Mouse (Mus musculus) neural tube, embryonic 15.5 days (tissue): ENCODE results near the gene Mylk. TPM values are rescaled to one million over a fixed set of nuclear protein-coding genes. Genes with fewer than 3 reads are reported as not detected.
A peak's percentile ranks its signal among the peaks of the same experiment; 100 is the strongest.

Experiments
- ATAC-seq: fragments of 200-750 bp; cut with Nextera tagmentation; 2 replicates; pipeline ENCODE4 v1.8.0; 2017; ENCODE audit warnings: mild to moderate bottlenecking, moderate TSS enrichment, moderate library complexity; ENCODE audit not compliant: low FRiP score
- H3K27ac ChIP-seq: fragments of 300-500 bp; sonication (generic); replicated peaks from 2 replicates; pipeline ENCODE4 v1.5.1; 2015; ENCODE audit warnings: mild to moderate bottlenecking, inconsistent platforms
- H3K27me3 ChIP-seq: fragments of 300-500 bp; sonication (generic); replicated peaks from 2 replicates; pipeline ENCODE4 v1.6.1; 2015; ENCODE audit warnings: inconsistent platforms
- H3K36me3 ChIP-seq: fragments of 300-500 bp; sonication (generic); 2 replicates; pipeline ENCODE4 v1.6.1; 2015; ENCODE audit warnings: inconsistent platforms
- H3K4me1 ChIP-seq: fragments of 300-500 bp; sonication (generic); 2 replicates; pipeline ENCODE4 v1.6.1; 2015; ENCODE audit warnings: inconsistent platforms
- H3K4me2 ChIP-seq: fragments of 300-500 bp; sonication (generic); 2 replicates; pipeline ENCODE4 v1.6.1; 2015; ENCODE audit warnings: inconsistent platforms, mild to moderate bottlenecking, moderate library complexity
- H3K4me3 ChIP-seq: fragments of 300-500 bp; sonication (generic); replicated peaks from 2 replicates; pipeline ENCODE4 v1.5.1; 2015; ENCODE audit warnings: mild to moderate bottlenecking, inconsistent platforms
- H3K9ac ChIP-seq: fragments of 300-500 bp; sonication (generic); replicated peaks from 2 replicates; pipeline ENCODE4 v1.6.1; 2015; ENCODE audit warnings: mild to moderate bottlenecking, inconsistent platforms
- H3K9me3 ChIP-seq: fragments of 300-500 bp; sonication (generic); replicated peaks from 2 replicates; pipeline ENCODE4 v1.6.1; 2016; ENCODE audit warnings: inconsistent platforms
- WGBS: fragments of 180-500 bp; shearing (Covaris S2); methylation state at CpG from one replicate; pipeline ENCODE4 v1.1.7; 2015; ENCODE audit warnings: mixed read lengths; 5-methylcytosine and 5-hydroxymethylcytosine counted together
- polyA plus RNA-seq: library from polyadenylated mRNA; unstranded; fragments of >200 nt; fragmentation: Nextera tagmentation; extraction: Ambion mirVana; gene quantifications from 2 replicates; pipeline ENCODE4 v1.2.1, GENCODE M21; 2015

Gene Mylk
- polyA plus RNA-seq, 1 experiment from 2014 or later = 4.5 TPM

DNA sequence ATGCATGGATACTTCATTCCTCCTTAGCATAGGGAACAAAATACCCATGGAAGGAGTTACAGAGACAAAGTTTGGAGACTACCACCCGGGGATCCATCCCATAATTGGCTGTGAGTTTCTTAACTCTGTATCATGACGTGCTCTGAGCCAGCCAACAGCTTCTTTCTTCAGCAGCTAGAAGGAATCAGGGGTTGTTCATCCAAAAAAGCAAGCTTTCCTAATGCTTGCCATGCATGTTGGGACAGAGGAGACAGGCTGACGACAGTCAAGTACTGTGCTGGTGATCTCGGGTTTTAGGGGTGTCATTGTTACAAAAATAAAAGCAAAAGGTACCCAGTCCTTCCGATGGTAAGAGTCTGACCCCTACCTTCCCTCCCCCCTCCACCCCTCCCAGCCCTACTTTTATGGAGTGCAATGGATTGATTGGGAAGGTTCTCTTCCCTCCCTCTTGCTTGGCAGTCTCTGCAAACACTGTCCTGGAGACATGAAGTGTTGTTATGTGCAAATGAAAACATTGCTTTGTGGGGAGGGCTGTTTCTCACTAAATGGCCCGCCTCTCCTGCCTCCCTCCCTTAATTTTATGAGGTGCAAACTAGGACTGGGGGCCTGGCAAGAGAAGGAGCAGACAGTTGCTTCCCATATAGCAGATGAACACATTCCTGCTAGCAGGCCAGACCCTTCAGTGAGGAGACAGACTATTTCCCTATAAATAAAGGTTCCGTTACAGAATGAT, 153.2 kb downstream of the Mylk start:
- no peak for ATAC-seq

DNA sequence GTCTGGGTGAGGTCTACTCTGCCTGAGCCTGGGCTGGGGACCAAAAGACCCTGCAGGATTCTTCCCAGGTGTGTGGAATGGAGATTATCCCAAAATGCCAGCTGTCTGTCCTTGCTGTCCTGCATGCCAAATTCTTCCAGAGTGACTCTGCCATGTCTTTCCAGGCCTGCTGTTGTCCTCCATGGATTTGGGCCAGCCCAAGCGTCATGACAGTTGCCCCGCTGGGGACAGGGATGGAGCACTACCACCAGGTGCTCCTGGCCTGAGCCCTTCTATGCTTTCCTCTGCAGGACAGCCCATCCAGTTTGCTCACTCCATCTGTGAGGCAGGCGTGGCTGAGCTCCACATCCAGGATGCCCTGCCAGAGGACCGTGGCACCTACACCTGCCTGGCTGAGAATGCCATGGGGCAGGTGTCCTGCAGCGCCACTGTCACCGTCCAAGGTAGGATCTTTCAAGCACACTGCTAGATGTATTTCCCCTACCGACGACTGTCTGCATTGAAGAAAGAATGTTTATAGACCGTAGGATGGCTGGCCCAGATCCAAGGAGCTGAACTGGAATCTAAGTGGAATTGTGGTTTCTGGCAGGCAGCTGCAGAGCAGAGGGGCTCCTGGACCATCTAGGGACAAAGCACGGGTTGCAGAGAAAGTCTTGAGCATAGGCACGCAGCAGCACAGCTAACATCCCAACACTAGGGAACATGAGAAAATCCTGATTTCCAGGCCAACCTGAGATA, 154.2 kb downstream of the Mylk start:
- Histone ChIP-seq H3K9ac (no peak overlapping the region), H3K4me2 (no peak overlapping the region), H3K4me3 (no peak overlapping the region), H3K9me3 (no peaks in the 10 kb centered on the region), H3K27ac (no peak overlapping the region), H3K27me3 (no peaks in the 10 kb centered on the region), H3K36me3 (no peaks in the 10 kb centered on the region), H3K4me1 (peaks cover 19% of the 10 kb centered on the region)
- no peak for ATAC-seq
- WGBS = 53% methylated on average over 11 of the region's 11 CpGs

More for the DNA sequence above, 153.2 kb downstream of the Mylk start:
- Histone ChIP-seq H3K9ac (no peak overlapping the region), H3K4me1 (peaks cover 19% of the 10 kb centered on the region), H3K9me3 (no peaks in the 10 kb centered on the region), H3K27ac (no peak overlapping the region), H3K36me3 (no peaks in the 10 kb centered on the region), H3K4me3 (no peak overlapping the region), H3K27me3 (no peaks in the 10 kb centered on the region), H3K4me2 (no peak overlapping the region)
- WGBS = 74% methylated on average over 7 of the region's 7 CpGs

DNA sequence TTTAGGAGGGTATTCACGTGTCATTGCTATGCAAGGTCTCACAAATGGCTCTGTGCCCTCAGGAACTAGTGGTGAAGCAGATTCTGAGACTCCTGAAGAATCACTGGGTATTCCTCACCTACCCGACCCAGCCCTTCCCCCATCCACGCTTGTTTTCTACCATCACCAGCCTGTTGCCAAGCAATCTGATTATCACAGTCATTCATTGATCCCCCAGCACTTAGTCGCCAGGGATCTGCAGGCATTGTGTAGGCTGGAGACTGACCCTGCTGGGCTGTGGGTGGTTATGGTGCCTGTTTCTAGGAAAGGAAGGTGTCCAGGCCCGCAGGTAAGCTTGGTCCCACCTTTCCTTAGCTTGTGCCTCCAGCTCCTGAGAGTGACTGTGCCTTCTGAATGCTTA, 155.0 kb downstream of the Mylk start:
- ATAC-seq = no peak
- WGBS = 23% methylated on average over 5 of the region's 5 CpGs
- no peak overlapping the region for H3K4me2 ChIP-seq
- H3K9ac ChIP-seq = no peak overlapping the region
- H3K4me1 ChIP-seq = peaks cover 22% of the 10 kb centered on the region
- H3K27me3 ChIP-seq = no peaks in the 10 kb centered on the region
- H3K36me3 ChIP-seq = no peaks in the 10 kb centered on the region
- no peak overlapping the region for H3K4me3 ChIP-seq
- H3K27ac ChIP-seq = no peak overlapping the region
- no peaks in the 10 kb centered on the region for H3K9me3 ChIP-seq

DNA sequence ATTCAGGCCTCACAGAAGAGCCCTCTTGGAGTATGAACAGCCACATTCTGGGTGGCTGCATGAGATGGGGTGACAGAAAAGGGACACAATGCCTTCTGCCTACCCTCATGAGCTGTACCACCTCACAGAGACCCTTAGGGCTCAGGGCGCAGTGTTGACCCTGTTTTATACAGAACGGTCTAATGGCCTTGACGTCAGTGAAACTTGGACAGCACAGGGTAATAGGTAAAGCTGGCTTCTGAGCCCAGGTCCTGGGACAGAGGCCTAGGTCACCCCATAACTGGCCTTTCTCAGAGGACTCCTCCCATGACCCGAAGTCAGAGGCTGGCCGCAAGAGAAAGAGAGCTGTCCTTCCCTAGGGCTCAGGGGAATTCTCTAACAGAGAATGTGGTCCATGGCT, 155.5 kb downstream of the Mylk start:
- 75% methylated on average over 5 of the region's 5 CpGs for WGBS
- Histone ChIP-seq H3K4me2 (no peak overlapping the region), H3K4me3 (no peak overlapping the region), H3K27ac (no peak overlapping the region), H3K4me1 (peaks cover 25% of the 10 kb centered on the region), H3K9ac (no peak overlapping the region), H3K36me3 (no peaks in the 10 kb centered on the region), H3K9me3 (no peaks in the 10 kb centered on the region), H3K27me3 (no peaks in the 10 kb centered on the region)
- ATAC-seq = no peak

DNA sequence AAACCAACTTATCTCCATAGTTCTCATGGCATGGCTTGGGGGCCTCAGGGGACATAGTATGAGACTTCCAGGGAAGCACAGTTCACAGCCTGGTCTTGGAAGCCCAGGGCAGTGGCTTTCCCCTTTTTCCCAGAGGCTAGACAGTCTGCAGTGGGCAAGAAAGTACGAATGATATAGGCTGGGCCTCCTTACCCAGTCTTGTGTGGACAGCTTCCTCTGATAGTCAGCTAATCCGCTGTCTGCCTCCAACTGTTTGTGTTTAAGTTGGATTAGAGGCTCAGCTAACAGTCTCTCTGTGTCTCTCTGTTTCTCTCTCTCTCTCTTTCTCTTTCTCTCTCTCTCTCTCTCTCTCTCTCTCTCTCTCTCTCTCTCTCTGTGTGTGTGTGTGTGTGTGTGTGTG, 156.0 kb downstream of the Mylk start:
- WGBS = 61% methylated on average over 2 of the region's 2 CpGs
- ATAC-seq = no peak
- no peak overlapping the region for H3K4me2 ChIP-seq

DNA sequence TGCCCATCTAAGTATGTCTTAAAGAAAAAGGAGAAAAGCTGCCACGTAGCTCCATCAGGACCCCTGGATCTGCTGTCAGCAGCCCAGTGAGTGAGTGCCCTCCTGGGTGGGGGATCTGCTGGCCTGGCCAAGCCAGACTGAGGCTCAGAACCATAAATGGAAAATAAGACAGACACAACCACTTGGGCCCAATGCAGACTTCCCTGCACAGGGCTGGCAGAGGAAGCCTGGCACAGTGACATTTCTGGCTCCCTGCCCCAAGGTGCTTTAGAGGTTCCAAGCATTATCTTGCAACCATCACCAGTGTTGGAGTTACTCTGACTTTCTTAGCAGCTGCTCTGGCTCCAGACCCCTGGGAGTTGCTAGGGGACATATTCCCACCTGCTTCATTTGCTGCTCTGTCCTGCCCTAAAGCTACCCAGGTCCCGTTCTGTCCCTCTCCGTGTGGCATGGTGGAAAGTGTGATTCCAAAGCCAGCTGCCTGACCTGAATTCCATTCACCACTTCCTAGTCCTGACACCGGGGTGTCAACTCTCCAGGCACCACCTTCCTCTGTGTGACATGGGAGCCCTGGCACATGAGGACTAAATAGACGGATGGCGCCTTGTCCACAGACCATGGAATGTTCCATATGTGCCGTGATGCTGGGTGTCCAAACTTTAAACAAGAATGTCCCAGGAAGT, 156.7 kb downstream of the Mylk start:
- no peaks in the 10 kb centered on the region for H3K27me3 ChIP-seq
- no peak overlapping the region for H3K4me2 ChIP-seq
- no peak overlapping the region for H3K4me3 ChIP-seq
- H3K36me3 ChIP-seq = no peaks in the 10 kb centered on the region
- H3K27ac ChIP-seq = no peak overlapping the region
- 80% methylated on average over 7 of the region's 7 CpGs for whole genome bisulfite sequencing
- no peak overlapping the region for H3K9ac ChIP-seq
- ATAC-seq = no peak
- peaks cover 26% of the 10 kb centered on the region for H3K4me1 ChIP-seq
- no peaks in the 10 kb centered on the region for H3K9me3 ChIP-seq

More for the DNA sequence above, 156.0 kb downstream of the Mylk start:
- H3K27ac ChIP-seq = no peak overlapping the region
- no peak overlapping the region for H3K9ac ChIP-seq
- H3K9me3 ChIP-seq = no peaks in the 10 kb centered on the region
- H3K4me1 ChIP-seq = peaks cover 26% of the 10 kb centered on the region
- no peak overlapping the region for H3K4me3 ChIP-seq
- H3K36me3 ChIP-seq = no peaks in the 10 kb centered on the region
- H3K27me3 ChIP-seq = no peaks in the 10 kb centered on the region

DNA sequence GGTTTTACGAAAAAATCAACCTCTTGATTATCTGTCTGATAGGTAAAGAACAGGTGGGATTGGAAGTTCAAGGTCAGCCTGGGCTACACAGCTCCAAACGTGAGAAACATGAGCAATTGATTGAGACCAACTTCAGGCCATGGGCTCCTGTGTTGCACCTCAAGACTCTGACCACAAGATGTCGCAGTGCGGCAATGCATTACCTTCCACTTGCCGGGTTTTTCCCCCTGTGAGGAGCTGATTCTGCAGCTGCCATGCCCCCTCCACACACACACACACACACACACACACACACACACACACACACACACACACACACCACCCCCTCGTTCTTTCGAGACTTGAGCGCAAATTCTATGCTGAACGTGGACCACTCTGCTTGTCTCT, 157.3 kb downstream of the Mylk start:
- H3K27me3 ChIP-seq = no peaks in the 10 kb centered on the region
- no peak overlapping the region for H3K4me2 ChIP-seq
- H3K9ac ChIP-seq = no peak overlapping the region
- 0 out of 2 replicates have a peak, but pooled peaks have one; percentile 55 for ATAC-seq
- WGBS = 15% methylated on average over 9 of the region's 9 CpGs
- H3K36me3 ChIP-seq = no peaks in the 10 kb centered on the region
- no peak overlapping the region for H3K4me3 ChIP-seq
- no peak overlapping the region for H3K27ac ChIP-seq
- H3K4me1 ChIP-seq = peaks cover 26% of the 10 kb centered on the region
- no peaks in the 10 kb centered on the region for H3K9me3 ChIP-seq

DNA sequence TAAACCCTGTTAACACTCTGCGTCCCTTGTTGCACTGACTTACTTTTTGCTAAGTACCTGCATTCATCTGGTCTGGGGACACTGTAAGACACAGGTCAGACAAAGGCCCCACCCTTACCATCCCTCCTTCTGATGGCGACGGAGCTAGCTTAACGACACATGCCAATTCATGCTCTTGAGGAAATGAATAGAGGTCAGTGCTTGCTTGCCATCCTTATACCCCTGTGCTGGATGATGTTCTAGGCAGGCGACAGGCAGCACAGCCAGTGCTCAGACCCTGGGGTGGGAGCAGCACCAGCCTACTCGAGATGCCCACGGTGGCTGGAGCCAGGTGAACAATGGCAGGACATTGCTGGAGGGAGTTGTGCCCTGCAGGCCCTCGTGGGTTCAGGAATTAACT, 157.8 kb downstream of the Mylk start:
- WGBS = 81% methylated on average over 8 of the region's 8 CpGs
- no peak overlapping the region for H3K4me3 ChIP-seq
- H3K9ac ChIP-seq = no peak overlapping the region
- H3K4me2 ChIP-seq = no peak overlapping the region
- H3K27ac ChIP-seq = no peak overlapping the region
- no peaks in the 10 kb centered on the region for H3K27me3 ChIP-seq
- ATAC-seq = no peak
- no peaks in the 10 kb centered on the region for H3K9me3 ChIP-seq
- H3K4me1 ChIP-seq = peaks cover 26% of the 10 kb centered on the region
- no peaks in the 10 kb centered on the region for H3K36me3 ChIP-seq

DNA sequence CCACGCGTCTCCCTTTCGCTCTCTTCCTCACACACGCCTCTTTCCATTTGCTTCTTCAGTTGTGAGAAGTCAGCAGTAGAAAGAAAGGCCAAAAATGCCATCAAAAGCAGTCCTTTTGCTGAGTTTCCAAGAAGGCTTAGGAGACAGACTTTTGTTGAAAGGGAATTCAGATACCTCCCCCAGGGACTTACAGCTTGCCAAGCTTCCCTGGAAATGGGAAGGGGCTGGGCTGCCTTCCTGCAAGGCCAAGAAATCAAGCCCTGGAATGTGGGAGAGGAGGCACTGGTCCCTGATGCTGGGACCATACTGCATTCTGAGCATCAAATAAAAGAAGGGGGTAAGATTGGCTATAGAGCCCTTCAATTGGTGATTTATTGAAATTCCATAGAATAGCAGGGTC, 159.9 kb downstream of the Mylk start:
- Histone ChIP-seq H3K4me2 (no peak overlapping the region), H3K27ac (no peak overlapping the region), H3K27me3 (no peaks in the 10 kb centered on the region), H3K36me3 (no peaks in the 10 kb centered on the region), H3K9me3 (no peaks in the 10 kb centered on the region), H3K9ac (no peak overlapping the region), H3K4me1 (peaks cover 19% of the 10 kb centered on the region), H3K4me3 (no peak overlapping the region)
- no peak for ATAC-seq
- WGBS = 67% methylated on average over 4 of the region's 4 CpGs

DNA sequence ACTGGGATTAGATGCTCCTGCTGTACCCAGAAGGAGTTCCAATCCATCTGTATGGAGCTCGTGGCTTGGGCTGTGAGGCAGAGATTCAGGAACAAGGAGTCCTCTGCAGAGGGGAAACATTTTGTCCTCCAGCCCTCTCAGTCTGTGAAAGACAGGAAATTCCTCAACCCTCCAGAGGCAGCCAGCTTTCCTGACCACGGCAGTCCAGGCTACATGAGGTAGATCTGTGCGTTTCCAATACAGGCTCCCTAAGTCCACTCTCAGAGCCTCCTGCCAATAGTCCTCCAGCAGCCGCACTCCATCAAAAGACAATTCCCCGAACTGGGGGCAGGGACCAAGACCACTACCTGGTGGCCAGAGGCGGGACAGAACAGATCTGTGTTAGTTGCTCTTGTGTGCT, 164.4 kb downstream of the Mylk start:
- Histone ChIP-seq H3K4me1 (peaks cover 7% of the 10 kb centered on the region), H3K27ac (no peak overlapping the region)
- no peak for ATAC-seq

DNA sequence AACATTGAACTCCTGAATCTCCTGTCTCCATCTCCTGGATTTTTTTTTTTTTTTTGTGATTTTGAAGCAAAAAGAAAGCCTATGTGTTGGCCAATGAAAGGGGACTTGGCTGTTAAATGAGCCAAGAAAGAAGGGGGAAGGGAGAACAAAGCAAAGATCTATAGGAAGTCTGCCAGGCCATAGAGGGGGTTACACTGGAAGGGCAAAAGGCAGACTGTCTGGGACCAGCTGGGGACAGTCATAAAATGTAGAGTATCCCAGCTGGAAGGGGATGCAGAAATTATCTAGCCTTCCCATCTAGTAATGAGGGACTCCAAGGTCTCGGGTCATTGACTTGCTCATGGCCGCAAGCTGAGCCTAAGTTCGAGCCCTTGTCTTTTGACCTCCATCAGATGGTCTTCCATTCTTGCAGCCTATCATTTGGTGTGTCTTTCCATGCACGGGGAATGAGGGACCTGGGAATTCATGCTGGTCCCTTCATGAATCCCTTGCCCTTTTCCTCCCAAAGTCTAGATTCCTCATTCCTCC, 172.4 kb downstream of the Mylk start:
- 59% methylated on average over 4 of the region's 4 CpGs for WGBS
- H3K27me3 ChIP-seq = no peaks in the 10 kb centered on the region
- H3K4me2 ChIP-seq = no peak overlapping the region
- no peak for ATAC-seq
- no peak overlapping the region for H3K9ac ChIP-seq
- no peak overlapping the region for H3K4me3 ChIP-seq
- no peaks in the 10 kb centered on the region for H3K36me3 ChIP-seq
- H3K27ac ChIP-seq = no peak overlapping the region
- H3K9me3 ChIP-seq = no peaks in the 10 kb centered on the region
- 0 out of 2 replicates have a peak, but pooled peaks cover 7% of the 10 kb centered on the region for H3K4me1 ChIP-seq

More for the DNA sequence above, 164.4 kb downstream of the Mylk start:
- Histone ChIP-seq H3K36me3 (no peaks in the 10 kb centered on the region), H3K4me3 (no peak overlapping the region), H3K9ac (no peak overlapping the region), H3K9me3 (no peaks in the 10 kb centered on the region), H3K4me2 (no peak overlapping the region), H3K27me3 (no peaks in the 10 kb centered on the region)
- 77% methylated on average over 6 of the region's 6 CpGs for WGBS
